Mouse (Mus musculus) lung, embryonic 15.5 days (tissue): ENCODE results near the gene Pfpl. TPM values are rescaled to one million over a fixed set of nuclear protein-coding genes. Genes with fewer than 3 reads are reported as not detected.

Source experiments
- ATAC-seq: fragments of 200-750 bp; cut with Nextera tagmentation; 2 replicates; pipeline ENCODE4 v1.8.0; 2017; ENCODE audit warnings: moderate number of reproducible peaks, borderline replicate concordance; ENCODE audit not compliant: low FRiP score, low TSS enrichment; ENCODE audit errors: extremely low read depth
- H3K27ac ChIP-seq: fragments of 300-500 bp; sonication (generic); 2 replicates; pipeline ENCODE4 v1.5.1; 2015; ENCODE audit warnings: moderate library complexity, mild to moderate bottlenecking, inconsistent platforms
- H3K27me3 ChIP-seq: fragments of 300-500 bp; sonication (generic); 2 replicates; pipeline ENCODE4 v1.6.1; 2015; ENCODE audit warnings: inconsistent platforms
- H3K36me3 ChIP-seq: fragments of 300-500 bp; sonication (generic); 2 replicates; pipeline ENCODE4 v1.6.1; 2015; ENCODE audit warnings: inconsistent platforms
- H3K4me1 ChIP-seq: fragments of 300-500 bp; sonication (generic); 2 replicates; pipeline ENCODE4 v1.6.1; 2015; ENCODE audit warnings: inconsistent platforms
- H3K4me2 ChIP-seq: fragments of 300-500 bp; sonication (generic); 2 replicates; pipeline ENCODE4 v1.6.1; 2015; ENCODE audit warnings: inconsistent platforms, mild to moderate bottlenecking, moderate library complexity
- H3K4me3 ChIP-seq: fragments of 300-500 bp; sonication (generic); 2 replicates; pipeline ENCODE4 v1.5.1; 2015; ENCODE audit warnings: mild to moderate bottlenecking, inconsistent platforms
- H3K9ac ChIP-seq: fragments of 300-500 bp; sonication (generic); 2 replicates; pipeline ENCODE4 v1.6.1; 2015; ENCODE audit warnings: inconsistent platforms
- H3K9me3 ChIP-seq: fragments of 300-500 bp; sonication (generic); 2 replicates; pipeline ENCODE4 v1.6.1; 2016; ENCODE audit warnings: inconsistent platforms
- whole genome bisulfite sequencing: fragments of 180-500 bp; shearing (Covaris S2); methylation state at CpG from one replicate; pipeline ENCODE4 v1.1.7; 2015; 5-methylcytosine and 5-hydroxymethylcytosine counted together
- polyA plus RNA-seq: library from polyadenylated mRNA; unstranded; fragments of >200 nt; fragmentation: Nextera tagmentation; extraction: Ambion mirVana; gene quantifications from 2 replicates; pipeline ENCODE4 v1.2.1, GENCODE M21; 2015

The Pfpl gene
- polyA plus RNA-seq, 1 experiment from 2014 or later = not detected

DNA sequence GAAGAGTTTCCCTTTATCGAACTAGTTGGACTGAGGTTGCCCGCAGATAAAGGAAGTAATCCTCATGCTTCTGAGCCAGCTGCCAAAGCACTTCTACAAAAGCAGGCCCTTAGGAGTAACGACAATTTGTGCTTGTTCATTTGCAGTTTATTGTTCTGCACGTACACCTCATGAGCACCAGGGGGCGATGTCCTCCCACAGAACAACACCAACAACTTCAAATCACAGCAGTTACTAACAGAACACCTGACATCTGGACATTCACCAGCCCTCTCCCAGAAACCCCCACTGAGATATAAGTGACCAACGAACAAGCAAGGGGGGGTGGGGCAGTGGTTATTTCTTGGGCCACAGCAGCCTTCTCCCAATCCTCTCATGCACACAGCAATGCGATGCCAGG is 38.5 kb downstream of the Pfpl start:
- H3K4me1 ChIP-seq = peaks cover 13% of the 10 kb centered on the region
- peaks cover 19% of the 10 kb centered on the region for H3K36me3 ChIP-seq
- H3K9me3 ChIP-seq = no peaks in the 10 kb centered on the region
- no peak overlapping the region for H3K4me3 ChIP-seq
- WGBS = 25% methylated on average over 7 of the region's 7 CpGs
- no peak overlapping the region for H3K9ac ChIP-seq
- no peaks in the 10 kb centered on the region for H3K27me3 ChIP-seq
- ATAC-seq = peak; percentile 19; the same call in 1 of the 2 replicates
- H3K4me2 ChIP-seq = no peak overlapping the region
- peak overlapping the region; percentile 90 for H3K27ac ChIP-seq

DNA sequence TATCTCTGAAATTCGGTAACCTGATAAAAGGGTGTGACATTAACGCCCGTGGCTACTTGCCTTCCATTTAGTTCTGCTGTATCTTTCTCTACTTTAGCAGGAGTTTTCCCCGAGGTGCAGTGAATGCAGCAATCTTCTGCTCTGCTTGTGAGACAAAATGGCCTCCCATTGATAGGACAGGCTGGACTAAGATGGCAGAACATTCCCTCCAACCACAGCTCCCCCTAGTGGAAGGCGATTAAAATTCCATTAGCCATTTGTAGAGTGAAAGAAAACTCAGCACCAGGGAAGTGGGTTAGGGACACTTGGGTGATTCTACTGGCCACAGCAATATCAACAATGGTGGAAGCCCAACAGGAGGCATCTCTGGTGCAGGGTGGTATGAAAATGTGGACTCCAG is 39.7 kb downstream of the Pfpl start:
- Histone ChIP-seq H3K27me3 (no peaks in the 10 kb centered on the region), H3K4me3 (no peak overlapping the region), H3K36me3 (peaks cover 19% of the 10 kb centered on the region), H3K4me2 (no peak overlapping the region), H3K27ac (no peak overlapping the region), H3K9me3 (no peaks in the 10 kb centered on the region), H3K9ac (no peak overlapping the region), H3K4me1 (peaks cover 24% of the 10 kb centered on the region)
- ATAC-seq = no peak
- WGBS = 77% methylated on average over 5 of the region's 5 CpGs

DNA sequence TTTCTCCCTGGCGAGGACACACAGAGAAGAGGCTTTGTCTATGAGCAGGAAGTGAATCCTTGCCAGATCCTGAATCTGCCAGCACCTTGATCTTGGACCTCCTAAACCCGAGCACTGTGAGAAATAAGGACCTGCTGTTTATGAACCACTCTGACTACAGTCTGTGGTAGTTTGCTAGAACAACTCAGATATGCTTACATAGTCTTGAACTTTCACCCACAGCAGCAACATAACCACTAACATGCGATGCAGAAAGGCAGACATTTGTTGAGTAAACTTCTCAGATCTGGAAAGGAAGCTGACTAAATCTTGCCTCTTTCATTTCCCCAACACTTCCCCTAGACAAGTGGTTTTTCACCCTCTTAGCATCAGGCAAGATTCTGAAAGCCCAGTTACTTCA is 44.2 kb downstream of the Pfpl start:
- no peaks in the 10 kb centered on the region for H3K27me3 ChIP-seq
- no peaks in the 10 kb centered on the region for H3K9me3 ChIP-seq
- peaks cover 52% of the 10 kb centered on the region for H3K4me1 ChIP-seq
- H3K9ac ChIP-seq = no peak overlapping the region
- H3K4me2 ChIP-seq = no peak overlapping the region
- ATAC-seq = no peak
- WGBS = 20% methylated on average over 3 of the region's 3 CpGs
- H3K27ac ChIP-seq = peak overlapping the region; percentile 92
- H3K4me3 ChIP-seq = no peak overlapping the region
- H3K36me3 ChIP-seq = peaks cover 19% of the 10 kb centered on the region

DNA sequence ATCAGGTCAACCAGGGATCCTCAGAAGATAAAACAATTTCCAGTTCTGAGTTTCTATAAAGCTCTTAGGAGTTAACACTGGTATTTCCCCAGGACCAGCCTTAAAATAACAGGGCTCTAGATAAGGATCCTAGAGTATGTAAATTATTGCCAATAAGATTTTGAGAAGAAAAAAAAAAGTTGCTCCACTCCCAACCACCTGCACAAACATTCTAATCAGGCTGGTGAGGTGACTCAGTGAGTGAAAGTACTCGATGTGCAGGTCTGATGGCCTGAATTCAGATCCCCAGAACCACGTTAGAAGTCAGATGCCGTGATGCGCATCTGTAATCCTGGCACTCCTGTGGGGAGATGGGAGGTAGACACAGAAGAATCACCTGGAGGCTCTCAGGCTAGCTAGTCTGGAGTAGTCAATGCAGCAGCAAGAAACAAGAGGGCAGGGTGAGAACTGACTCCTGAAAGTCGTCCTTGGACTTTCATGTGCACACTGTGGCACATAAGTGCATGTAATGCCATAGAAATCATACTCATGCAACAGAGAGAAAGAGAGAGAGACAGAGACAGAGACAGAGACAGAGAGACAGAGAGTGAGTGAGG is 44.8 kb downstream of the Pfpl start:
- Histone ChIP-seq H3K4me1 (peaks cover 57% of the 10 kb centered on the region), H3K36me3 (peaks cover 22% of the 10 kb centered on the region), H3K9ac (no peak overlapping the region), H3K27me3 (no peaks in the 10 kb centered on the region), H3K27ac (peak overlapping the region; percentile 92), H3K4me2 (no peak overlapping the region), H3K4me3 (no peak overlapping the region), H3K9me3 (no peaks in the 10 kb centered on the region)
- no peak for ATAC-seq
- WGBS = 54% methylated on average over 5 of the region's 5 CpGs

DNA sequence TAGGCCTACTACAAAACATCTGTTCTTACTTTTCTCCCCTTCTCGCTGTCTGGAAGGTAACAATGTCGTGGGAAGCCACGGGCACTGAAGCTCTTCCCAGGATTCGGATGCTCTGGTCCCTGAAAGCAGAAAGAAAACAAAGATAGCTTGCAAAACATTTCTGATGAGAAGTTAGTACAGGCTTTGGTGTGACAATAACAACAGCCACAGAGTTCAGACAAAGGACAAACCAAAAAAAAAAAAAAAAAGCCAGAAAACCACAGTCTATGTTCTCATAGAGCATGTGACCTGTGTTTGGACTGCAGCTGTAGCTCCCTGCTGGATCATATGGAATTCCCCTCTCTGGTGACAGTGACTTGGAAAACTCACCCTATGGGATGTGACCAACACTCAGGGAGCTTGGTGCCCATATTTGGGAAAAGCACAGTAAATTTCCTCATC is 45.5 kb downstream of the Pfpl start:
- peak overlapping the region; percentile 92 for H3K27ac ChIP-seq
- peaks cover 61% of the 10 kb centered on the region for H3K4me1 ChIP-seq
- ATAC-seq = peak; percentile 35; the same call in 1 of the 2 replicates
- H3K9ac ChIP-seq = no peak overlapping the region
- H3K4me3 ChIP-seq = no peak overlapping the region
- H3K4me2 ChIP-seq = no peak overlapping the region
- 66% methylated on average over 4 of the region's 4 CpGs for WGBS
- peaks cover 22% of the 10 kb centered on the region for H3K36me3 ChIP-seq
- H3K27me3 ChIP-seq = no peaks in the 10 kb centered on the region
- H3K9me3 ChIP-seq = no peaks in the 10 kb centered on the region

DNA sequence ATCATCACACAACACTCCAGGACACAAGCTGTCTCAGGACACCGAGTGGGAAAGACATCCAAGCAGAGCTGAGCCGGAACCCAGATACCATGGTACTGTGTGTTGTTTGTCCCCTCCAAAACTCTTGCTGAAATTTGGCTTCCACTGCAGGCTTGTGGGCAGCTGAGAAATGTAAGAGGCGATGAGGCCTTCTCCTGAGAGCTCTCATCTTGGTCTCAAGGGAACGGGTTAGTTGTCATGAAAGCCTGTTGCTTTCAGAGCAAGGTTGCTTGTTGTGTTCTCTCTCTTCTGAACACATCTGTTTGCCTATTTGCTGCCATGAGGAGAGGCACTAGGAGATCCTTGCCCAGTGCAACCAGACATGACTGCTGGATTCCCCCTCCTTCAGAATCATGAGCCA is 46.2 kb downstream of the Pfpl start:
- H3K36me3 ChIP-seq = peaks cover 23% of the 10 kb centered on the region
- no peak overlapping the region for H3K9ac ChIP-seq
- ATAC-seq = no peak
- WGBS = 55% methylated on average over 4 of the region's 4 CpGs
- H3K9me3 ChIP-seq = no peaks in the 10 kb centered on the region
- peak overlapping the region; percentile 92 for H3K27ac ChIP-seq
- no peak overlapping the region for H3K4me3 ChIP-seq
- H3K4me2 ChIP-seq = no peak overlapping the region
- no peaks in the 10 kb centered on the region for H3K27me3 ChIP-seq
- H3K4me1 ChIP-seq = peaks cover 61% of the 10 kb centered on the region

DNA sequence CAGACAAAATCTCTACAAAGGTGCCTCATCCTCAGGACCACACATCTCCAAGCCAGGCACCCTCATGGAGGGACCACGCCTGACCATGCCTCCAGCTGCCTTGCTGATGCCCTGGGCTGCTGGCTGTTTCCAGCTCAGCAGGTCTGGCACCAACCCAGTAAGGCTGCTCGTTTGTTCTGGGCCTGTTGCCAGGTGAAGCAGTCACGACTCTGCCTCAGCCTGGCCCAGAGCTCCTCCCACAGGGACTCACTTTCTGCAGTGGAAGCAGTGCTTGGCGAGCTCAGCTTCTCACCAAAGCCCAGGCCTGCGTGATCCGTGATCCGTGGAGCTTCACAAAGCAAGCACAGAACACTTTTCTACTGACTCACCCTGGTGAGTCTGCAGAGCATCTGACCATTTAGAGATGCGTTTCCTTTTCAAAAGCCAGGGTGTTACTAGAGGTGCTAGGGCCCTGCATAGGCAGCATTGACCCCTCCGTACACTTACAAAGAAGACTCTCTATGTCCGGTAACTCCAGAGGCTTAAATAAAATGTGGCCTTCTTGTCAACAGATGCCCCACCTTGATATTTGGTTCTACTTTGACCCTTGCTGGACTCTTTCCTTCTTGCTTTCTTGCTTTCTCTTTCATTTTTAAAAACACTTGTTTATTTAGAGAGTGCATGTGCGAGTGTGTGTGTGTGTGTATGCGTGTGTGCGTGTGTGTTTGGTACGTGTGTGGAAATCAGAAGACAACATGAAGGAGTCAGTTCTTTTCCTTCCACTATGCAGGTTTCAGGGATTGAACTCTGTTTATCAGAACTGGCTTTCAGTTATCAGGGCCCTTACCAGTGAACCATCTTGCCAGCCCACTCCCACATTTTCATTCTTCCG is 47.9 kb downstream of the Pfpl start:
- Histone ChIP-seq H3K36me3 (peaks cover 22% of the 10 kb centered on the region), H3K4me3 (no peak overlapping the region), H3K9ac (no peak overlapping the region), H3K27ac (peak overlapping the region; percentile 92), H3K4me1 (peaks cover 61% of the 10 kb centered on the region), H3K9me3 (no peaks in the 10 kb centered on the region), H3K4me2 (peak overlapping the region; percentile 34; the same call in 1 of the 2 replicates), H3K27me3 (no peaks in the 10 kb centered on the region)
- peak; percentile 95 for ATAC-seq
- WGBS = 41% methylated on average over 15 of the region's 15 CpGs

DNA sequence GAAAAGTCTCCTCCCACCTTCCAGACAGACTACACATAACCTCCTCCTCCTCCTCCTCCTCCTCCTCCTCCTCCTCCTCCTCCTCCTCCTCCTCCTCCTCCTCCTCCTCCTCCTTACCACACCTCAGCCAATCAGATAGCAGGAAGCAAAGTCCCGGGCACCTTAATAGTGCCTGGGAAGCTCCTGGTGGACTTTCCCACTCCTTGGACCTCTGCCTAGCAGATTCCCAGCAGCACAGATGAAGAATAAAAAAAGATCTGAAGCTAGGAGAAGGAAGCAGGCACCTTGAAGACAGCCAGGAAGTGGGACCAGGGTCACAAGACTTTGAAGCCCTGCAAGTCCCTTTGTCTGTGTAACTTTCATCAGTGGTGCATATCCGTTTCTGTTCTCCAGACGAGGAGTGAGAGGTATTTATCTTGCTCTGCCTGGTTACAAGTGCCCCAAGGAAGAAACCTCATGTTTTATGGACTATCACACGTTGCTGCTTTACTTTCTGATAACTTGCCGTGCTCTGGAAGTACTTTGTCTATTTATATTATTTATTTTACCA is 49.1 kb downstream of the Pfpl start:
- Histone ChIP-seq H3K4me3 (no peak overlapping the region), H3K27me3 (no peaks in the 10 kb centered on the region), H3K27ac (peak overlapping the region; percentile 92), H3K4me2 (no peak overlapping the region), H3K36me3 (peaks cover 31% of the 10 kb centered on the region), H3K9ac (no peak overlapping the region), H3K9me3 (no peaks in the 10 kb centered on the region), H3K4me1 (peaks cover 53% of the 10 kb centered on the region)
- no peak for ATAC-seq
- WGBS = 21% methylated on average over 5 of the region's 5 CpGs

DNA sequence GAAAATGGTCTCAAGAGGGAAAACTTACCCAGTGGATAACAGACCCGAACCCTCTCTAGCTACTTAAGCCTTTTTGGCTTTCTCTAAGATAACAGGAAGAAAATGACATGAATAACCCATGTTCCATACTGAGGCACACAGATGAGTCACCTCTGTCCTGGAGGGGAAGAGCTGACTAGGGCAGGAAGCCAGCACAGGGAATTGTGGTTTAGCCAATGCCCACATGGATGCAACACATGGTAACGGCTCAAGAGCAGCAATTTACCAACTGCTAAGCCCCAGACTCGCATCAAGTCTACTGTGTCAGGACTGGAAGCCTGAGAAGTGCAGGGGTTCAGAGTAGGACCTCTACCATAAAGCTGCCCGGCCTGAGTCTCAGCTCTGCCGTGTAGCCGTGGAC is 50.7 kb downstream of the Pfpl start:
- Histone ChIP-seq H3K9ac (no peak overlapping the region), H3K4me3 (no peak overlapping the region), H3K4me1 (peaks cover 37% of the 10 kb centered on the region), H3K4me2 (no peak overlapping the region), H3K27ac (no peak overlapping the region), H3K36me3 (peaks cover 42% of the 10 kb centered on the region), H3K9me3 (no peaks in the 10 kb centered on the region), H3K27me3 (no peaks in the 10 kb centered on the region)
- ATAC-seq = no peak
- 88% methylated on average over 6 of the region's 6 CpGs for WGBS

Other genes with a start within 250 kb of the Pfpl start
- not detected in 2 replicates for gene Olfr1431, start 227.3 kb upstream of the Pfpl start, polyA plus RNA-seq
- not detected in 2 replicates for gene Olfr1432, start 195.3 kb upstream of the Pfpl start, polyA plus RNA-seq
- gene Olfr262, start 186.2 kb upstream of the Pfpl start, polyA plus RNA-seq = not detected in 2 replicates
- gene Olfr235, start 166.9 kb upstream of the Pfpl start, polyA plus RNA-seq = not detected in 2 replicates
- gene Olfr1434, start 148.1 kb upstream of the Pfpl start, polyA plus RNA-seq = not detected in 2 replicates
- gene Olfr1436, start 128.8 kb upstream of the Pfpl start, polyA plus RNA-seq = not detected in 2 replicates
- not detected in 2 replicates for gene Olfr1437, start 102.8 kb upstream of the Pfpl start, polyA plus RNA-seq
- gene Olfr1438-ps1, start 92.0 kb upstream of the Pfpl start, polyA plus RNA-seq = not detected in 2 replicates
- not detected in 2 replicates for gene Olfr1440, start 40.6 kb upstream of the Pfpl start, polyA plus RNA-seq
- gene Olfr1441, start 10.5 kb upstream of the Pfpl start, polyA plus RNA-seq = not detected in 2 replicates
- 0.67 and 1.0 TPM in 2 replicates for gene Mpeg1, start 32.9 kb downstream of the Pfpl start, polyA plus RNA-seq
- gene Dtx4, start 73.5 kb downstream of the Pfpl start, polyA plus RNA-seq = 16.1 and 16.5 TPM in 2 replicates
- 32.0 TPM in 2 replicates for gene Fam111a, start 117.8 kb downstream of the Pfpl start, polyA plus RNA-seq
- gene Gm4952, start 172.1 kb downstream of the Pfpl start, polyA plus RNA-seq = 0.12 TPM in 1 of 2 replicates, not detected in the other
- gene Glyat, start 205.4 kb downstream of the Pfpl start, polyA plus RNA-seq = not detected in 2 replicates
- gene Olfr1442, start 242.5 kb downstream of the Pfpl start, polyA plus RNA-seq = not detected in 2 replicates